Mouse (Mus musculus) heart, adult 2 months (tissue): Measurements from ENCODE around the gene Clec16a. TPM values are rescaled to one million over a fixed set of nuclear protein-coding genes. Genes with fewer than 3 reads are reported as not detected.

Source experiments
- DNase-seq, 2 experiments: peaks; one replicate each; pipeline ENCODE4 v3.0.0; 2021
- H3K27ac ChIP-seq: fragments of 200-600 bp; 2 replicates; pipeline ENCODE4 v1.8.1; 2022
- H3K27me3 ChIP-seq: fragments of 200-500 bp; 2 replicates; pipeline ENCODE4 v1.6.1; 2012; ENCODE audit warnings: mild to moderate bottlenecking, low read length, inconsistent platforms, mixed read lengths; ENCODE audit not compliant: control insufficient read depth, insufficient read depth
- H3K36me3 ChIP-seq: fragments of 200-500 bp; 2 replicates; pipeline ENCODE4 v1.6.1; 2012; ENCODE audit warnings: low read length, inconsistent platforms; ENCODE audit not compliant: control insufficient read depth, insufficient read depth
- H3K4me1 ChIP-seq: fragments of 200-500 bp; 2 replicates; pipeline ENCODE4 v1.6.1; 2011; ENCODE audit warnings: low read length; ENCODE audit not compliant: control insufficient read depth, insufficient read depth
- H3K4me3 ChIP-seq: fragments of 200-600 bp; 2 replicates; pipeline ENCODE4 v1.8.1; 2022
- H3K79me2 ChIP-seq: fragments of 200-500 bp; replicated peaks from 2 replicates; pipeline ENCODE4 v1.6.1; 2012; ENCODE audit warnings: mild to moderate bottlenecking, inconsistent platforms, low read length, moderate library complexity, mixed read lengths; ENCODE audit not compliant: control insufficient read depth, insufficient read depth
- H3K9ac ChIP-seq: fragments of 200-500 bp; 2 replicates; pipeline ENCODE4 v1.6.1; 2012; ENCODE audit warnings: low read depth, mild to moderate bottlenecking, control low read depth, inconsistent platforms, low read length, mixed read lengths
- CTCF ChIP-seq: fragments of 200-600 bp; IDR thresholded peaks from 2 replicates; pipeline ENCODE4 v1.8.1; 2022; ENCODE audit warnings: antibody characterized with exemption, mild to moderate bottlenecking, moderate library complexity
- EP300 ChIP-seq: fragments of 200-500 bp; IDR thresholded peaks from 2 replicates; pipeline ENCODE4 v1.6.1; 2011; ENCODE audit warnings: low read depth, low read length, control low read depth; ENCODE audit not compliant: insufficient read depth
- POLR2A ChIP-seq: fragments of 200-500 bp; IDR thresholded peaks from 2 replicates; pipeline ENCODE4 v1.6.1; 2011; ENCODE audit warnings: mild to moderate bottlenecking, low read depth, low read length, control low read depth; ENCODE audit not compliant: insufficient read depth
- WGBS: fragments of 180-500 bp; shearing (Covaris S2); methylation state at CpG from one replicate; pipeline ENCODE4 v1.1.7; 2018; 5-methylcytosine and 5-hydroxymethylcytosine counted together
- intact Hi-C: fragments of 180-260 bp; cut with DNase I; formaldehyde crosslinking; loops from one replicate; pipeline ENCODE4 v1.15.1; 2025
- polyA plus RNA-seq: library from polyadenylated mRNA; depleted of rRNA; stranded (reverse); fragments of >200 nt; gene quantifications from 2 replicates; pipeline ENCODE4 v1.2.3, GENCODE M21; 2012
- total RNA-seq, 2 experiments: library from RNA; stranded (reverse); gene quantifications; 2 replicates each; pipeline ENCODE4 v1.2.3; 2021

The Clec16a gene
- total and polyA plus RNA-seq, 3 experiments = 27.6 to 57.5 (median 55.4) TPM

- intact Hi-C loops = no loop called here
- WGBS = 84% methylated on average over 8 of the region's 8 CpGs
- Histone ChIP-seq H3K79me2 (no peaks in the 10 kb centered on the region), H3K27ac (no peak overlapping the region), H3K27me3 (no peaks in the 10 kb centered on the region), H3K36me3 (no peaks in the 10 kb centered on the region), H3K9ac (no peak overlapping the region), H3K4me3 (no peak overlapping the region), H3K4me1 (no peaks in the 10 kb centered on the region; the same call in none of the 2 replicates)
- DNase-seq = no peak
- TF ChIP-seq EP300 (no peak), CTCF (no peak), POLR2A (no peak)
Measured at GRCm38 (mm10) chr16:10773543-10773942, 228.4 kb downstream of the Clec16a start.

GRCm38 (mm10) chr16:10774726-10775125, 229.6 kb downstream of the Clec16a start:
- 65% methylated on average over 4 of the region's 4 CpGs for WGBS

GRCm38 (mm10) chr16:10776322-10776721, 231.2 kb downstream of the Clec16a start:
- Histone ChIP-seq H3K36me3 (no peaks in the 10 kb centered on the region), H3K79me2 (no peaks in the 10 kb centered on the region), H3K4me3 (no peak overlapping the region), H3K9ac (no peak overlapping the region), H3K27ac (no peak overlapping the region), H3K4me1 (no peaks in the 10 kb centered on the region; the same call in 1 of the 2 replicates), H3K27me3 (no peaks in the 10 kb centered on the region)
- 49% methylated on average over 7 of the region's 7 CpGs for WGBS
- no peak for TF ChIP-seq EP300
- TF ChIP-seq POLR2A = no peak
- no peak for TF ChIP-seq CTCF
- intact Hi-C loops = no loop called here
- no peak for DNase-seq

More at GRCm38 (mm10) chr16:10774726-10775125, 229.6 kb downstream of the Clec16a start:
- Histone ChIP-seq H3K27me3 (no peaks in the 10 kb centered on the region), H3K4me1 (no peaks in the 10 kb centered on the region; the same call in none of the 2 replicates), H3K36me3 (no peaks in the 10 kb centered on the region), H3K79me2 (no peaks in the 10 kb centered on the region), H3K4me3 (no peak overlapping the region), H3K9ac (no peak overlapping the region), H3K27ac (no peak overlapping the region)
- DNase-seq = no peak
- TF ChIP-seq CTCF (no peak), POLR2A (no peak), EP300 (no peak)
- intact Hi-C loops = no loop called here

GRCm38 (mm10) chr16:10777579-10778160, 232.5 kb downstream of the Clec16a start:
- Histone ChIP-seq H3K4me1 (peaks cover 2% of the 10 kb centered on the region), H3K79me2 (no peaks in the 10 kb centered on the region), H3K4me3 (no peak overlapping the region), H3K36me3 (no peaks in the 10 kb centered on the region), H3K9ac (no peak overlapping the region), H3K27ac (no peak overlapping the region), H3K27me3 (no peaks in the 10 kb centered on the region)
- no peak for DNase-seq
- 70% methylated on average over 5 of the region's 5 CpGs for WGBS
- intact Hi-C loops = no loop called here
- no peak for TF ChIP-seq POLR2A
- TF ChIP-seq EP300 = no peak
- no peak for TF ChIP-seq CTCF

- no peak overlapping the region for H3K4me3 ChIP-seq
- H3K27me3 ChIP-seq = no peaks in the 10 kb centered on the region
- DNase-seq = no peak
- peaks cover 4% of the 10 kb centered on the region for H3K4me1 ChIP-seq
- no peaks in the 10 kb centered on the region for H3K36me3 ChIP-seq
- H3K9ac ChIP-seq = no peak overlapping the region
- TF ChIP-seq EP300 (no peak), CTCF (no peak), POLR2A (no peak)
- no peaks in the 10 kb centered on the region for H3K79me2 ChIP-seq
- intact Hi-C loops = no loop called here
- 92% methylated on average over 5 of the region's 5 CpGs for WGBS
- no peak overlapping the region for H3K27ac ChIP-seq
Measured at GRCm38 (mm10) chr16:10780631-10781120, 235.5 kb downstream of the Clec16a start.

- TF ChIP-seq POLR2A (no peak), EP300 (no peak), CTCF (no peak)
- H3K4me3 ChIP-seq = no peak overlapping the region
- H3K27ac ChIP-seq = no peak overlapping the region
- no peak overlapping the region for H3K9ac ChIP-seq
- no peak for DNase-seq
- intact Hi-C loops = no loop called here
- H3K36me3 ChIP-seq = no peaks in the 10 kb centered on the region
- H3K4me1 ChIP-seq = peaks cover 9% of the 10 kb centered on the region
- no peaks in the 10 kb centered on the region for H3K79me2 ChIP-seq
- no peaks in the 10 kb centered on the region for H3K27me3 ChIP-seq
- WGBS = 87% methylated on average over 9 of the region's 9 CpGs
Measured at GRCm38 (mm10) chr16:10781862-10782371, 236.8 kb downstream of the Clec16a start.
